Mouse (Mus musculus) c-Kit-positive CD71-positive TER-119-negative erythroid progenitor cells, embryonic 14.5 days (primary cell): ENCODE data around the gene Arsb.

Experiments used
- DNase-seq: peaks from one replicate; pipeline ENCODE4 v3.0.0-alpha.2; 2013; ENCODE audit warnings: low read depth

Arsb gene

GRCm38 (mm10) chr13:93921831-93922565 is 150.6 kb downstream of the Arsb start:
- DNase-seq: no peak

- no peak for DNase-seq
Measured at GRCm38 (mm10) chr13:93922566-93922910, 151.1 kb downstream of the Arsb start.

- no peak for DNase-seq
Measured at GRCm38 (mm10) chr13:93924735-93925432, 153.5 kb downstream of the Arsb start.

GRCm38 (mm10) chr13:93930561-93931340 is 159.3 kb downstream of the Arsb start:
- no peak for DNase-seq

GRCm38 (mm10) chr13:93936455-93936854 is 165.0 kb downstream of the Arsb start:
- DNase-seq: no peak

GRCm38 (mm10) chr13:93938118-93938517 is 166.7 kb downstream of the Arsb start:
- DNase-seq: no peak

- peak; percentile 3 for DNase-seq
Measured at GRCm38 (mm10) chr13:93939363-93940127, 168.1 kb downstream of the Arsb start.

GRCm38 (mm10) chr13:93940742-93941531 is 169.5 kb downstream of the Arsb start:
- DNase-seq: no peak

GRCm38 (mm10) chr13:93950996-93951395 is 179.6 kb downstream of the Arsb start:
- no peak for DNase-seq

GRCm38 (mm10) chr13:93951555-93951954 is 180.1 kb downstream of the Arsb start:
- DNase-seq: no peak

GRCm38 (mm10) chr13:93952466-93952865 is 181.0 kb downstream of the Arsb start:
- no peak for DNase-seq

GRCm38 (mm10) chr13:93957907-93958306 is 186.5 kb downstream of the Arsb start:
- DNase-seq: no peak

- no peak for DNase-seq
Measured at GRCm38 (mm10) chr13:93966271-93966670, 194.8 kb downstream of the Arsb start.

- DNase-seq: no peak
Measured at GRCm38 (mm10) chr13:93967138-93967537, 195.7 kb downstream of the Arsb start.

- no peak for DNase-seq
Measured at GRCm38 (mm10) chr13:93970115-93970514, 198.7 kb downstream of the Arsb start.

- no peak for DNase-seq
Measured at GRCm38 (mm10) chr13:93972423-93972822, 201.0 kb downstream of the Arsb start.

- no peak for DNase-seq
Measured at GRCm38 (mm10) chr13:93975668-93976067, 204.2 kb downstream of the Arsb start.

- DNase-seq: no peak
Measured at GRCm38 (mm10) chr13:93976897-93977530, 205.6 kb downstream of the Arsb start.

GRCm38 (mm10) chr13:93978703-93979495 is 207.5 kb downstream of the Arsb start:
- DNase-seq: no peak

- DNase-seq: no peak
Measured at GRCm38 (mm10) chr13:93979754-93980153, 208.3 kb downstream of the Arsb start.
